Comparison of ENCODE assay signal across 31 mouse cellular contexts in the genomic region with DNA sequence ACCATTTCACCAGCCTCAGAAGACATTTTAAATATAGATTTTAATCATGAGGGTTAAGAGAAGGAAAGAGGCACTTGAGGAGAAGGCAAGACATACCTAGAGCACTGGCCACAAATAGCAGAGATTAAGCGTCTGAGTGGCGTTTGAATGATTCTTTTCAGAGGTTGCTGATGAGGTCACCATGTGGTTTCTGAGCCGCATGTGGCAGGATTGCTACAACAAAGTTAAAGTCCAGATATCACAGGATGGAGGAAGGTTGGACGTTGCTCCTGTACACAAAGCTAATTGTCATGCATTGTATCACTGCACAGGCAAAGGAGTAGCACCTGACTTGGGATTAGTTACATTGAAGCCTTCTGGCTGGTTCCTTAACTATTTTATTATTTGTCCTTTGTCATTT. TPM values are rescaled to one million over a fixed set of nuclear protein-coding genes. Genes with fewer than 3 reads are reported as not detected.
DNase-seq lines count a peak whose midpoint lies in the region; ATAC-seq and TF ChIP-seq lines count a peak whose summit lies in the region.
"Had no signal": no experiment of that assay in that cellular context is flagged by ENCODE, and none has a peak within 500 bp of the region (broad histone marks: within the 10 kb centered on the region; RNA-seq: fewer than 3 reads in every experiment).

No protein-coding gene starts in this region.

- TF ChIP-seq CTCF in midbrain, postnatal 0 days (IDR thresholded peaks at IDR 0.05): no peak

- no peak overlapping the region for H3K9ac ChIP-seq in kidney, embryonic 15.5 days
- H3K9ac ChIP-seq in midbrain, embryonic 11.5 days (ENCODE audit: low read length): no peak overlapping the region
- no peak overlapping the region for H3K9ac ChIP-seq in midbrain, postnatal 0 days (replicated peaks; ENCODE audit: low read length, poor library complexity, severe bottlenecking)
- no peak overlapping the region for H3K9ac ChIP-seq in liver, embryonic 15.5 days
- no peak overlapping the region for H3K9ac ChIP-seq in neural tube, embryonic 15.5 days (replicated peaks)
- H3K9ac ChIP-seq: forebrain, embryonic 13.5 days; heart, embryonic 13.5 days; hindbrain, embryonic 13.5 days; midbrain, embryonic 13.5 days had no signal

- peak; percentile 28 to 54 for DNase-seq in kidney, postnatal 25 days
- peak; percentile 14 for DNase-seq in midbrain, embryonic 11.5 days (ENCODE audit: low spot score, missing footprints)
- no peak for DNase-seq in midbrain, postnatal 0 days (ENCODE audit: low spot score)
- DNase-seq in yolk sac, embryonic 10.5 days (ENCODE audit: low spot score): peak; percentile 63
- DNase-seq in left cerebral cortex, adult 8-10 months (ENCODE audit: low spot score in 2 of 2): no peak
- DNase-seq: adrenal gland, postnatal 10 days; B cell, adult 2 months; cerebellum, adult 9-10 months; thymus, adult 2 months had no signal

- no peak overlapping the region for H3K4me3 ChIP-seq in kidney, embryonic 15.5 days (replicated peaks)
- no peak overlapping the region for H3K4me3 ChIP-seq in midbrain, embryonic 11.5 days (ENCODE audit: low read depth, low read length)
- H3K4me3 ChIP-seq in midbrain, postnatal 0 days (ENCODE audit: low read depth, low read length): no peak overlapping the region
- H3K4me3 ChIP-seq in liver, embryonic 15.5 days (replicated peaks): 0 out of 2 replicates have a peak overlapping the region, but pooled peaks have one; percentile 14
- no peak overlapping the region for H3K4me3 ChIP-seq in neural tube, embryonic 15.5 days (replicated peaks)
- H3K4me3 ChIP-seq: embryonic facial prominence, embryonic 10.5 days; forebrain, embryonic 13.5 days; heart, embryonic 13.5 days; hindbrain, embryonic 13.5 days; midbrain, embryonic 13.5 days had no signal

- 62% methylated on average over 4 of the region's 4 CpGs for WGBS in kidney, embryonic 15.5 days
- WGBS in midbrain, embryonic 11.5 days: 74% methylated on average over 4 of the region's 4 CpGs
- 58% methylated on average over 4 of the region's 4 CpGs for WGBS in midbrain, postnatal 0 days
- WGBS in liver, embryonic 15.5 days (ENCODE audit: insufficient replicate concordance): 25% methylated on average over 4 of the region's 4 CpGs
- 77% methylated on average over 4 of the region's 4 CpGs for WGBS in neural tube, embryonic 15.5 days

- no peak for ATAC-seq in kidney, embryonic 15.5 days (replicated peaks; ENCODE audit: low FRiP score)
- ATAC-seq in midbrain, embryonic 11.5 days (ENCODE audit: low FRiP score): no peak
- ATAC-seq in midbrain, postnatal 0 days (ENCODE audit: low FRiP score): no peak
- ATAC-seq in liver, embryonic 15.5 days (ENCODE audit: insufficient read depth): peak; percentile 64; the same call in 1 of the 2 replicates
- ATAC-seq in neural tube, embryonic 15.5 days (ENCODE audit: low FRiP score): no peak
- ATAC-seq: forebrain, embryonic 13.5 days; midbrain, embryonic 13.5 days had no signal

- no peaks in the 10 kb centered on the region for H3K36me3 ChIP-seq in kidney, embryonic 15.5 days
- H3K36me3 ChIP-seq in midbrain, embryonic 11.5 days (ENCODE audit: control insufficient read depth, insufficient read depth, low read length): no peaks in the 10 kb centered on the region
- H3K36me3 ChIP-seq in midbrain, postnatal 0 days (ENCODE audit: insufficient read depth, low read length): no peaks in the 10 kb centered on the region
- no peaks in the 10 kb centered on the region for H3K36me3 ChIP-seq in liver, embryonic 15.5 days (replicated peaks)
- H3K36me3 ChIP-seq in neural tube, embryonic 15.5 days: no peaks in the 10 kb centered on the region
- H3K36me3 ChIP-seq: embryonic facial prominence, embryonic 10.5 days; heart, embryonic 13.5 days; hindbrain, embryonic 13.5 days; midbrain, embryonic 13.5 days had no signal

- no peaks in the 10 kb centered on the region for H3K9me3 ChIP-seq in kidney, embryonic 15.5 days (replicated peaks)
- no peaks in the 10 kb centered on the region for H3K9me3 ChIP-seq in midbrain, embryonic 11.5 days (ENCODE audit: control insufficient read depth, low read length)
- H3K9me3 ChIP-seq in midbrain, postnatal 0 days (ENCODE audit: low read length): no peaks in the 10 kb centered on the region
- H3K9me3 ChIP-seq in liver, embryonic 15.5 days (replicated peaks): no peaks in the 10 kb centered on the region
- no peaks in the 10 kb centered on the region for H3K9me3 ChIP-seq in neural tube, embryonic 15.5 days (replicated peaks)
- H3K9me3 ChIP-seq: embryonic facial prominence, embryonic 10.5 days; forebrain, embryonic 13.5 days; heart, embryonic 13.5 days; hindbrain, embryonic 13.5 days; midbrain, embryonic 13.5 days had no signal

- no peak overlapping the region for H3K27ac ChIP-seq in kidney, embryonic 15.5 days
- no peak overlapping the region for H3K27ac ChIP-seq in midbrain, embryonic 11.5 days (ENCODE audit: low read depth, low read length)
- no peak overlapping the region for H3K27ac ChIP-seq in midbrain, postnatal 0 days (ENCODE audit: low read depth, low read length)
- H3K27ac ChIP-seq in liver, embryonic 15.5 days (replicated peaks): peak overlapping the region; percentile 49; the same call in 1 of the 2 replicates
- H3K27ac ChIP-seq in neural tube, embryonic 15.5 days (replicated peaks): no peak overlapping the region
- H3K27ac ChIP-seq: embryonic facial prominence, embryonic 10.5 days; forebrain, embryonic 13.5 days; heart, embryonic 13.5 days; hindbrain, embryonic 13.5 days; midbrain, embryonic 13.5 days had no signal

- peaks cover 10% of the 10 kb centered on the region; the same call in 1 of the 2 replicates for H3K4me1 ChIP-seq in kidney, embryonic 15.5 days
- no peaks in the 10 kb centered on the region for H3K4me1 ChIP-seq in midbrain, embryonic 11.5 days (ENCODE audit: control insufficient read depth, insufficient read depth, low read length)
- H3K4me1 ChIP-seq in midbrain, postnatal 0 days (ENCODE audit: insufficient read depth, low read length): no peaks in the 10 kb centered on the region
- H3K4me1 ChIP-seq in liver, embryonic 15.5 days (replicated peaks): peaks cover 16% of the 10 kb centered on the region; the same call in 1 of the 2 replicates
- no peaks in the 10 kb centered on the region for H3K4me1 ChIP-seq in neural tube, embryonic 15.5 days
- H3K4me1 ChIP-seq: embryonic facial prominence, embryonic 10.5 days; forebrain, embryonic 13.5 days; hindbrain, embryonic 13.5 days; midbrain, embryonic 13.5 days had no signal

- H3K4me2 ChIP-seq in kidney, embryonic 15.5 days: no peak overlapping the region
- H3K4me2 ChIP-seq in midbrain, embryonic 11.5 days: no peak overlapping the region
- H3K4me2 ChIP-seq in midbrain, postnatal 0 days (ENCODE audit: low read depth, low read length, poor library complexity, severe bottlenecking): no peak overlapping the region
- peak overlapping the region; percentile 29 for H3K4me2 ChIP-seq in liver, embryonic 15.5 days
- H3K4me2 ChIP-seq in neural tube, embryonic 15.5 days: no peak overlapping the region
- H3K4me2 ChIP-seq: forebrain, embryonic 13.5 days; heart, embryonic 13.5 days; hindbrain, embryonic 13.5 days; midbrain, embryonic 13.5 days had no signal

- H3K27me3 ChIP-seq in kidney, embryonic 15.5 days: no peaks in the 10 kb centered on the region
- no peaks in the 10 kb centered on the region for H3K27me3 ChIP-seq in midbrain, embryonic 11.5 days (ENCODE audit: control insufficient read depth, insufficient read depth, low read length)
- no peaks in the 10 kb centered on the region for H3K27me3 ChIP-seq in midbrain, postnatal 0 days (ENCODE audit: insufficient read depth, low read length)
- H3K27me3 ChIP-seq in liver, embryonic 15.5 days: no peaks in the 10 kb centered on the region
- H3K27me3 ChIP-seq in neural tube, embryonic 15.5 days (replicated peaks): no peaks in the 10 kb centered on the region
- H3K27me3 ChIP-seq: forebrain, embryonic 13.5 days; heart, embryonic 13.5 days; hindbrain, embryonic 13.5 days; midbrain, embryonic 13.5 days had no signal

RNA-seq across cellular contexts. Expression of a gene that starts 5.3 kb away (rescaled TPM):
- polyA plus RNA-seq in kidney, embryonic 15.5 days (2015; fragmentation: Nextera tagmentation; extraction: Ambion mirVana): 0.34 TPM in 1 of 2 replicates, not detected in the other
- not detected in 2 replicates for polyA plus RNA-seq in midbrain, embryonic 11.5 days (2014; fragmentation: Nextera tagmentation; extraction: Ambion mirVana)
- not detected in 2 replicates for total RNA-seq in midbrain, postnatal 0 days (2014; rRNA removed)
- polyA plus RNA-seq in midbrain, postnatal 0 days (2015; fragmentation: Nextera tagmentation; extraction: Ambion mirVana): not detected in 2 replicates
- polyA plus RNA-seq in liver, embryonic 15.5 days (2015; fragmentation: Nextera tagmentation; extraction: Ambion mirVana): 0.68 and 1.7 TPM in 2 replicates
- not detected for total RNA-seq in left cerebral cortex, adult 8-10 months (2022)
- polyA plus RNA-seq in neural tube, embryonic 15.5 days (2015; fragmentation: Nextera tagmentation; extraction: Ambion mirVana): 0.98 TPM in 1 of 2 replicates, not detected in the other
- total RNA-seq: common myeloid progenitor, adult 5-6 weeks; gastrocnemius, adult 8-10 months; granulocyte monocyte progenitor cell, adult 5-6 weeks; heart, postnatal 25 days; layer of hippocampus, adult 8-10 months; left cerebral cortex, adult 18-20 months; megakaryocyte progenitor cell, adult 5-6 weeks had no signal
- polyA plus RNA-seq: embryonic facial prominence, embryonic 10.5 days; forebrain, embryonic 13.5 days; frontal cortex, adult 2 months; heart, embryonic 13.5 days; hindbrain, embryonic 13.5 days; limb, embryonic 11.5 days; lung, embryonic 16.5 days; midbrain, embryonic 13.5 days; neural tube, embryonic 14.5 days; stomach, embryonic 14.5 days had no signal

RNA-seq across cellular contexts. Expression of a gene that starts 22.9 kb away (rescaled TPM):
- 0.06 TPM in 1 of 2 replicates, not detected in the other for polyA plus RNA-seq in kidney, embryonic 15.5 days (2015; fragmentation: Nextera tagmentation; extraction: Ambion mirVana)
- polyA plus RNA-seq in midbrain, embryonic 11.5 days (2014; fragmentation: Nextera tagmentation; extraction: Ambion mirVana): not detected in 2 replicates
- total RNA-seq in midbrain, postnatal 0 days (2014; rRNA removed): not detected in 2 replicates
- not detected in 2 replicates for polyA plus RNA-seq in midbrain, postnatal 0 days (2015; fragmentation: Nextera tagmentation; extraction: Ambion mirVana)
- 0.08 and 0.23 TPM in 2 replicates for polyA plus RNA-seq in liver, embryonic 15.5 days (2015; fragmentation: Nextera tagmentation; extraction: Ambion mirVana)
- not detected for total RNA-seq in left cerebral cortex, adult 8-10 months (2022)
- not detected in 2 replicates for polyA plus RNA-seq in neural tube, embryonic 15.5 days (2015; fragmentation: Nextera tagmentation; extraction: Ambion mirVana)
- total RNA-seq: adrenal gland, postnatal 10 days; common myeloid progenitor, adult 5-6 weeks; gastrocnemius, adult 8-10 months; granulocyte monocyte progenitor cell, adult 5-6 weeks; heart, postnatal 25 days; layer of hippocampus, adult 8-10 months; left cerebral cortex, adult 18-20 months; megakaryocyte progenitor cell, adult 5-6 weeks had no signal
- polyA plus RNA-seq: embryonic facial prominence, embryonic 10.5 days; forebrain, embryonic 13.5 days; frontal cortex, adult 2 months; heart, embryonic 13.5 days; hindbrain, embryonic 13.5 days; limb, embryonic 11.5 days; midbrain, embryonic 13.5 days; neural tube, embryonic 14.5 days; spleen, adult 2 months had no signal

RNA-seq across cellular contexts. Expression of a gene that starts 32.2 kb away (rescaled TPM):
- polyA plus RNA-seq in kidney, embryonic 15.5 days (2015; fragmentation: Nextera tagmentation; extraction: Ambion mirVana): not detected in 2 replicates
- not detected in 2 replicates for polyA plus RNA-seq in midbrain, embryonic 11.5 days (2014; fragmentation: Nextera tagmentation; extraction: Ambion mirVana)
- not detected in 2 replicates for total RNA-seq in midbrain, postnatal 0 days (2014; rRNA removed)
- not detected in 2 replicates for polyA plus RNA-seq in midbrain, postnatal 0 days (2015; fragmentation: Nextera tagmentation; extraction: Ambion mirVana)
- polyA plus RNA-seq in liver, embryonic 15.5 days (2015; fragmentation: Nextera tagmentation; extraction: Ambion mirVana): 0.06 and 0.07 TPM in 2 replicates
- total RNA-seq in left cerebral cortex, adult 8-10 months (2022): not detected
- not detected in 2 replicates for polyA plus RNA-seq in neural tube, embryonic 15.5 days (2015; fragmentation: Nextera tagmentation; extraction: Ambion mirVana)
- total RNA-seq: adrenal gland, postnatal 10 days; common myeloid progenitor, adult 5-6 weeks; gastrocnemius, adult 8-10 months; granulocyte monocyte progenitor cell, adult 5-6 weeks; heart, postnatal 25 days; layer of hippocampus, adult 8-10 months; left cerebral cortex, adult 18-20 months had no signal
- polyA plus RNA-seq: embryonic facial prominence, embryonic 10.5 days; forebrain, embryonic 13.5 days; frontal cortex, adult 2 months; heart, embryonic 13.5 days; hindbrain, embryonic 13.5 days; kidney, embryonic 16.5 days; limb, embryonic 11.5 days; lung, embryonic 16.5 days; midbrain, embryonic 13.5 days; neural tube, embryonic 14.5 days; spleen, adult 2 months; stomach, embryonic 14.5 days had no signal

RNA-seq across cellular contexts. Expression of a gene that starts 47.1 kb away (rescaled TPM):
- polyA plus RNA-seq in kidney, embryonic 15.5 days (2015; fragmentation: Nextera tagmentation; extraction: Ambion mirVana): 0.28 and 0.31 TPM in 2 replicates
- polyA plus RNA-seq in midbrain, embryonic 11.5 days (2014; fragmentation: Nextera tagmentation; extraction: Ambion mirVana): not detected in 2 replicates
- not detected in 2 replicates for total RNA-seq in midbrain, postnatal 0 days (2014; rRNA removed)
- not detected in 2 replicates for polyA plus RNA-seq in midbrain, postnatal 0 days (2015; fragmentation: Nextera tagmentation; extraction: Ambion mirVana)
- polyA plus RNA-seq in liver, embryonic 15.5 days (2015; fragmentation: Nextera tagmentation; extraction: Ambion mirVana): 0.70 and 0.97 TPM in 2 replicates
- total RNA-seq in left cerebral cortex, adult 8-10 months (2022): 1 to 10 TPM; 1.3 to 2.7 (median 1.4) TPM
- polyA plus RNA-seq in neural tube, embryonic 15.5 days (2015; fragmentation: Nextera tagmentation; extraction: Ambion mirVana): 5.2 TPM in 1 of 2 replicates, not detected in the other
- total RNA-seq: gastrocnemius, adult 8-10 months; layer of hippocampus, adult 8-10 months had no signal
- polyA plus RNA-seq: embryonic facial prominence, embryonic 10.5 days; forebrain, embryonic 13.5 days; hindbrain, embryonic 13.5 days; limb, embryonic 11.5 days; neural tube, embryonic 14.5 days had no signal

RNA-seq across cellular contexts. Expression of a gene that starts 59.6 kb away (rescaled TPM):
- polyA plus RNA-seq in kidney, embryonic 15.5 days (2015; fragmentation: Nextera tagmentation; extraction: Ambion mirVana): 0.09 TPM in 1 of 2 replicates, not detected in the other
- polyA plus RNA-seq in midbrain, embryonic 11.5 days (2014; fragmentation: Nextera tagmentation; extraction: Ambion mirVana): 0.08 TPM in 1 of 2 replicates, not detected in the other
- total RNA-seq in midbrain, postnatal 0 days (2014; rRNA removed): not detected in 2 replicates
- polyA plus RNA-seq in midbrain, postnatal 0 days (2015; fragmentation: Nextera tagmentation; extraction: Ambion mirVana): not detected in 2 replicates
- 0.09 TPM in 1 of 2 replicates, not detected in the other for polyA plus RNA-seq in liver, embryonic 15.5 days (2015; fragmentation: Nextera tagmentation; extraction: Ambion mirVana)
- not detected for total RNA-seq in left cerebral cortex, adult 8-10 months (2022)
- polyA plus RNA-seq in neural tube, embryonic 15.5 days (2015; fragmentation: Nextera tagmentation; extraction: Ambion mirVana): not detected in 2 replicates
- total RNA-seq: adrenal gland, postnatal 10 days; common myeloid progenitor, adult 5-6 weeks; gastrocnemius, adult 8-10 months; granulocyte monocyte progenitor cell, adult 5-6 weeks; heart, postnatal 25 days; layer of hippocampus, adult 8-10 months; left cerebral cortex, adult 18-20 months; megakaryocyte progenitor cell, adult 5-6 weeks had no signal
- polyA plus RNA-seq: embryonic facial prominence, embryonic 10.5 days; forebrain, embryonic 13.5 days; heart, embryonic 13.5 days; hindbrain, embryonic 13.5 days; lung, embryonic 16.5 days; midbrain, embryonic 13.5 days; neural tube, embryonic 14.5 days; spleen, adult 2 months; stomach, embryonic 14.5 days had no signal

Comparison
In these comparisons a context has a peak if more than half of its experiments do, and no peak if none do; other contexts are left out.
1. DNase-seq: peak in kidney, postnatal 25 days (2 of 2), midbrain, embryonic 11.5 days (single experiment) and yolk sac, embryonic 10.5 days (single experiment); none in midbrain, postnatal 0 days (single experiment) and left cerebral cortex, adult 8-10 months (0 of 2).